Mouse (Mus musculus): ENCODE results near the gene Slc25a42. TPM values are rescaled to one million over a fixed set of nuclear protein-coding genes. Genes with fewer than 3 reads are reported as not detected.

Slc25a42 gene
- 14.0 and 18.8 TPM in 2 replicates for polyA plus RNA-seq (2012; rRNA removed)

GRCm38 (mm10) chr8:70212112-70213055 lies at the start of gene Slc25a42:
TSS of gene Slc25a42 (minus strand) at chr8:70212305.

GRCm38 (mm10) chr8:70234080-70234780 lies 22.1 kb upstream of the Slc25a42 start, which contains the start of the genes Sugp2 and Armc6:
TSS of gene Sugp2 (plus strand) at chr8:70234226.
TSS of gene Armc6 (minus strand) at chr8:70234466.

GRCm38 (mm10) chr8:70172043-70172681 lies 39.9 kb downstream of the Slc25a42 start, which contains the start of gene Tmem161a:
TSS of gene Tmem161a (plus strand) at chr8:70172356.

GRCm38 (mm10) chr8:70139026-70139857 lies 72.9 kb downstream of the Slc25a42 start, which contains the start of the genes Rfxank, Borcs8 and Mef2b:
TSS of gene Rfxank (minus strand) at chr8:70139154.
TSS of gene Borcs8 (plus strand) at chr8:70139499.
TSS of gene Mef2b (plus strand) at chr8:70139711.

Other genes starting within 250 kb of the Slc25a42 start
- 41.2 and 45.5 TPM in 2 replicates for gene Gatad2a, start 215.9 kb downstream of the Slc25a42 start, polyA plus RNA-seq (2012; rRNA removed)
- gene Mau2, start 169.6 kb downstream of the Slc25a42 start, polyA plus RNA-seq (2012; rRNA removed), result 27.5 and 35.3 TPM in 2 replicates
- 2.5 and 5.6 TPM in 2 replicates for gene Sugp1, start 169.5 kb downstream of the Slc25a42 start, polyA plus RNA-seq (2012; rRNA removed)
- gene Tm6sf2, start 139.4 kb downstream of the Slc25a42 start, polyA plus RNA-seq (2012; rRNA removed), result 4.8 and 19.7 TPM in 2 replicates
- gene Hapln4, start 128.8 kb downstream of the Slc25a42 start, polyA plus RNA-seq (2012; rRNA removed), result 0.58 and 0.99 TPM in 2 replicates
- gene Ncan, start 91.4 kb downstream of the Slc25a42 start, polyA plus RNA-seq (2012; rRNA removed), result 0.04 TPM in 1 of 2 replicates, not detected in the other
- 6.0 and 7.6 TPM in 2 replicates for gene Nr2c2ap, start 81.0 kb downstream of the Slc25a42 start, polyA plus RNA-seq (2012; rRNA removed)
- 15.6 and 18.6 TPM in 2 replicates for gene Rfxank, start 73.2 kb downstream of the Slc25a42 start, polyA plus RNA-seq (2012; rRNA removed)
- gene Borcs8, start 72.8 kb downstream of the Slc25a42 start, polyA plus RNA-seq (2012; rRNA removed), result 32.5 and 46.3 TPM in 2 replicates
- gene Mef2b, start 72.6 kb downstream of the Slc25a42 start, polyA plus RNA-seq (2012; rRNA removed), result 0.16 and 0.40 TPM in 2 replicates
- gene Tmem161a, start 39.9 kb downstream of the Slc25a42 start, polyA plus RNA-seq (2012; rRNA removed), result 96.3 and 97.2 TPM in 2 replicates
- gene Sugp2, start 21.9 kb upstream of the Slc25a42 start, polyA plus RNA-seq (2012; rRNA removed), result 11.0 and 11.3 TPM in 2 replicates
- 11.8 and 15.5 TPM in 2 replicates for gene Armc6, start 22.2 kb upstream of the Slc25a42 start, polyA plus RNA-seq (2012; rRNA removed)
- 16.3 and 20.1 TPM in 2 replicates for gene Homer3, start 70.5 kb upstream of the Slc25a42 start, polyA plus RNA-seq (2012; rRNA removed)
- gene Ddx49, start 90.2 kb upstream of the Slc25a42 start, polyA plus RNA-seq (2012; rRNA removed), result 27.2 and 35.4 TPM in 2 replicates
- gene Cope, start 90.2 kb upstream of the Slc25a42 start, polyA plus RNA-seq (2012; rRNA removed), result 316 and 417 TPM in 2 replicates
- 0.60 and 0.78 TPM in 2 replicates for gene Cers1, start 103.5 kb upstream of the Slc25a42 start, polyA plus RNA-seq (2012; rRNA removed)
- gene Gdf1, start 117.5 kb upstream of the Slc25a42 start, polyA plus RNA-seq (2012; rRNA removed), result 2.0 and 2.2 TPM in 2 replicates
- gene Upf1, start 141.0 kb upstream of the Slc25a42 start, polyA plus RNA-seq (2012; rRNA removed), result 19.1 and 21.6 TPM in 2 replicates
- gene Comp, start 161.3 kb upstream of the Slc25a42 start, polyA plus RNA-seq (2012; rRNA removed), result 0.14 and 0.28 TPM in 2 replicates
- gene Crtc1, start 227.3 kb upstream of the Slc25a42 start, polyA plus RNA-seq (2012; rRNA removed), result 9.5 and 10.2 TPM in 2 replicates

All from stomach, adult 2 months (tissue).